Mouse (Mus musculus): ENCODE measurements around the gene Ttc39a.

GRCm38 (mm10) chr4:109445397-109445796 lies 39.0 kb downstream of the Ttc39a start:
- TF ChIP-seq MYOD1 (IDR thresholded peaks at IDR 0.05; ENCODE audit: control insufficient read depth, insufficient read length, low read depth) (no peak), CTCF (IDR thresholded peaks at IDR 0.05; ENCODE audit: control insufficient read depth, insufficient read depth, insufficient read length) (no peak), CEBPB (IDR thresholded peaks at IDR 0.05; ENCODE audit: low read depth) (no peak)

Data from C2C12 (cell line).